Mouse (Mus musculus): ENCODE data around the gene Tnnt3. TPM values are rescaled to one million over a fixed set of nuclear protein-coding genes. Genes with fewer than 3 reads are reported as not detected.

The Tnnt3 gene
- total and polyA plus RNA-seq, 3 experiments: not detected

DNA sequence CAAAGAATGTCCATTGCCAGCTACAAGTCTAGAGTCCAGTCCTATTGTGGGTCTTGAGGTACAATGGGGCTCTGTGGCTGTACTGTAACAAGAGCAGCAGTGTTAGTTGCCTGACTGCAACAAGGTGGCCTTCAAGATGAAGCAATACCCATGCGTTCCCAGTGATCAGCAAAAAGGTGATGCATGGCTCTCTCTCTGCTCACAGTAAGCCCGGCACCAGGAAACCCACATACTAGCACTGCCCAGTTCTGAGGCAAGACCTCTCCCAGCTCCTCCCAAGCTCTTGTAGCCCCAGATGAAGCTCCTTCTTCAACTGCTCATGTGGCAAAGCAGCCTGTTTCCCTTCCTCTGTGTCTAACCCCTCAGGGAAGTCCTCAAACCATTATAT, 57.4 kb downstream of the Tnnt3 start:
- Histone ChIP-seq H3K9ac (ENCODE audit: control insufficient read depth, low read depth, low read length, poor library complexity, severe bottlenecking) (no peak overlapping the region), H3K4me3 (ENCODE audit: control insufficient read depth in 1 of 2, insufficient read depth in 1 of 2, low read depth in 2 of 2, low read length in 2 of 2) (no peak overlapping the region), H3K4me1 (ENCODE audit: control insufficient read depth in 1 of 2, insufficient read depth in 2 of 2, low read length in 2 of 2) (no peaks in the 10 kb centered on the region), H3K79me2 (ENCODE audit: control insufficient read depth, insufficient read depth, low read length, poor library complexity) (no peaks in the 10 kb centered on the region), H3K36me3 (ENCODE audit: control insufficient read depth in 1 of 2, insufficient read depth in 2 of 2, low read length in 2 of 2) (no peaks in the 10 kb centered on the region), H3K27me3 (ENCODE audit: control insufficient read depth in 1 of 2, insufficient read depth in 2 of 2, low read length in 2 of 2) (no peaks in the 10 kb centered on the region), H3K27ac (ENCODE audit: control insufficient read depth, low read depth, low read length) (no peak overlapping the region), H3K9me3 (replicated peaks; ENCODE audit: insufficient read depth, low read length) (no peaks in the 10 kb centered on the region)
- TF ChIP-seq TAL1 (IDR thresholded peaks at IDR 0.05; ENCODE audit: low read length) (no peak), ZMIZ1 (IDR thresholded peaks at IDR 0.05; ENCODE audit: low read depth, low read length) (no peak), E2F4 (IDR thresholded peaks at IDR 0.05; ENCODE audit: borderline replicate concordance, low read depth, low read length) (no peak), ZNF384 (IDR thresholded peaks at IDR 0.05; ENCODE audit: low read depth, low read length) (no peak), UBTF (IDR thresholded peaks at IDR 0.05; ENCODE audit: borderline replicate concordance, insufficient read depth, low read depth, low read length) (no peak), JUND (IDR thresholded peaks at IDR 0.05; ENCODE audit: low read depth, low read length) (no peak)
- no peak for DNase-seq (ENCODE audit: low read depth, low spot score)

DNA sequence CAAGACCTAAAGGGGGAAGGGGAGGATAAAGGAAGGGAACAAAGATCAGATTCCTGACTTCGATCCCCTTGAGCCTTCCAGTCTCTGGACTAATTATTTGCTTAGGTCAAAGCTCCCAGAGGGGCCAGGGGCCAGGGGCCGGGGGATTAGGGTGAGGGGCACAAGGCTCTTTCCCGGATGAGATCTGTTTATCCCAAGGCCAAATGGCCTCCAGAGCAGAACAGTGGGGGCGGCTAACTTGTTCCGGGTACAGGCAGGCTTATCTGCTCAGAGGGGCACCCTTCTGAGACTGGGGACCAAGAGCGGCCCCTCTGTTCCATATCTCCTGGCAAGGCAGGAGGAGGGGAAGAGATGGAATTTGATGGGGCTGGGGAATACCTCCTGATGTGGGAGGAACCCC, 59.1 kb downstream of the Tnnt3 start:
- Histone ChIP-seq H3K9ac (ENCODE audit: control insufficient read depth, low read depth, low read length, poor library complexity, severe bottlenecking) (no peak overlapping the region), H3K27ac (ENCODE audit: control insufficient read depth, low read depth, low read length) (no peak overlapping the region), H3K27me3 (ENCODE audit: control insufficient read depth in 1 of 2, insufficient read depth in 2 of 2, low read length in 2 of 2) (0 out of 4 replicates have a peak, but pooled peaks cover 0 to 2% of the 10 kb centered on the region in 2 experiments), H3K4me1 (ENCODE audit: control insufficient read depth in 1 of 2, insufficient read depth in 2 of 2, low read length in 2 of 2) (no peaks in the 10 kb centered on the region), H3K4me3 (ENCODE audit: control insufficient read depth in 1 of 2, insufficient read depth in 1 of 2, low read depth in 2 of 2, low read length in 2 of 2) (no peak overlapping the region), H3K79me2 (ENCODE audit: control insufficient read depth, insufficient read depth, low read length, poor library complexity) (no peaks in the 10 kb centered on the region), H3K36me3 (ENCODE audit: control insufficient read depth in 1 of 2, insufficient read depth in 2 of 2, low read length in 2 of 2) (no peaks in the 10 kb centered on the region), H3K9me3 (replicated peaks; ENCODE audit: insufficient read depth, low read length) (no peaks in the 10 kb centered on the region)
- no peak for TF ChIP-seq NELFE (IDR thresholded peaks at IDR 0.05; ENCODE audit: low read depth, low read length)
- no peak for TF ChIP-seq TAL1 (IDR thresholded peaks at IDR 0.05; ENCODE audit: low read length)
- no peak for TF ChIP-seq EP300 (IDR thresholded peaks at IDR 0.05; ENCODE audit: low read depth in 1 of 2, low read length in 2 of 2)
- TF ChIP-seq HCFC1 (IDR thresholded peaks at IDR 0.05; ENCODE audit: low read depth, low read length): no peak
- TF ChIP-seq TBP (IDR thresholded peaks at IDR 0.05; ENCODE audit: low read depth, low read length): no peak
- TF ChIP-seq CHD2 (IDR thresholded peaks at IDR 0.05; ENCODE audit: low read length): no peak
- DNase-seq (ENCODE audit: low read depth, low spot score): no peak

- H3K27me3 ChIP-seq (ENCODE audit: control insufficient read depth in 1 of 2, insufficient read depth in 2 of 2, low read length in 2 of 2): 0 out of 4 replicates have a peak, but pooled peaks cover 0 to 2% of the 10 kb centered on the region in 2 experiments
- H3K79me2 ChIP-seq (ENCODE audit: control insufficient read depth, insufficient read depth, low read length, poor library complexity): no peaks in the 10 kb centered on the region
- no peak overlapping the region for H3K4me3 ChIP-seq (ENCODE audit: control insufficient read depth in 1 of 2, insufficient read depth in 1 of 2, low read depth in 2 of 2, low read length in 2 of 2)
- no peaks in the 10 kb centered on the region for H3K36me3 ChIP-seq (ENCODE audit: control insufficient read depth in 1 of 2, insufficient read depth in 2 of 2, low read length in 2 of 2)
- H3K9ac ChIP-seq (ENCODE audit: control insufficient read depth, low read depth, low read length, poor library complexity, severe bottlenecking): no peak overlapping the region
- no peak for TF ChIP-seq USF2 (IDR thresholded peaks at IDR 0.05; ENCODE audit: borderline replicate concordance in 1 of 2, insufficient read depth in 1 of 2, low read depth in 1 of 2, low read length in 2 of 2)
- TF ChIP-seq ETS1 (IDR thresholded peaks at IDR 0.05; ENCODE audit: low read depth, low read length): no peak
- no peak for TF ChIP-seq CHD2 (IDR thresholded peaks at IDR 0.05; ENCODE audit: low read length)
- TF ChIP-seq MEF2A (IDR thresholded peaks at IDR 0.05; ENCODE audit: extremely low read depth, insufficient replicate concordance, low read depth, low read length, poor library complexity, severe bottlenecking): no peak
- no peak for TF ChIP-seq SIN3A (IDR thresholded peaks at IDR 0.05; ENCODE audit: low read length)
- no peak for TF ChIP-seq RAD21 (IDR thresholded peaks at IDR 0.05; ENCODE audit: low read depth, low read length)
- no peak for TF ChIP-seq EP300 (IDR thresholded peaks at IDR 0.05; ENCODE audit: low read depth in 1 of 2, low read length in 2 of 2)
- no peak for TF ChIP-seq GABPA (IDR thresholded peaks at IDR 0.05; ENCODE audit: low read depth, low read length)
- no peak for TF ChIP-seq JUND (IDR thresholded peaks at IDR 0.05; ENCODE audit: low read depth, low read length)
- TF ChIP-seq MYB (IDR thresholded peaks at IDR 0.05; ENCODE audit: low read depth, low read length): no peak
- no peak for TF ChIP-seq KAT2A (conservative IDR thresholded peaks at IDR 0.05; ENCODE audit: low read depth, low read length)
- TF ChIP-seq NRF1 (IDR thresholded peaks at IDR 0.05; ENCODE audit: insufficient read depth, low read depth, low read length, poor library complexity, severe bottlenecking): no peak
- no peak for TF ChIP-seq UBTF (IDR thresholded peaks at IDR 0.05; ENCODE audit: borderline replicate concordance, insufficient read depth, low read depth, low read length)
- TF ChIP-seq POLR2AphosphoS2 (IDR thresholded peaks at IDR 0.05; ENCODE audit: low read length): no peak
- no peak for TF ChIP-seq BHLHE40 (IDR thresholded peaks at IDR 0.05; ENCODE audit: borderline replicate concordance, low read depth, low read length)
- TF ChIP-seq NELFE (IDR thresholded peaks at IDR 0.05; ENCODE audit: low read depth, low read length): no peak
- no peak for TF ChIP-seq MAZ (IDR thresholded peaks at IDR 0.05; ENCODE audit: low read depth, low read length)
- DNase-seq (ENCODE audit: low read depth, low spot score): no peak
- no peaks in the 10 kb centered on the region for H3K4me1 ChIP-seq (ENCODE audit: control insufficient read depth in 1 of 2, insufficient read depth in 2 of 2, low read length in 2 of 2)
- no peak overlapping the region for H3K27ac ChIP-seq (ENCODE audit: control insufficient read depth, low read depth, low read length)
- no peaks in the 10 kb centered on the region for H3K9me3 ChIP-seq (replicated peaks; ENCODE audit: insufficient read depth, low read length)
Measured at GRCm38 (mm10) chr7:142558511-142559146, 60.0 kb downstream of the Tnnt3 start.
